Mouse (Mus musculus): ENCODE data around the gene Fam173a.
A peak's percentile ranks its signal among the peaks of the same experiment; 100 is the strongest.

Gene Fam173a

DNA sequence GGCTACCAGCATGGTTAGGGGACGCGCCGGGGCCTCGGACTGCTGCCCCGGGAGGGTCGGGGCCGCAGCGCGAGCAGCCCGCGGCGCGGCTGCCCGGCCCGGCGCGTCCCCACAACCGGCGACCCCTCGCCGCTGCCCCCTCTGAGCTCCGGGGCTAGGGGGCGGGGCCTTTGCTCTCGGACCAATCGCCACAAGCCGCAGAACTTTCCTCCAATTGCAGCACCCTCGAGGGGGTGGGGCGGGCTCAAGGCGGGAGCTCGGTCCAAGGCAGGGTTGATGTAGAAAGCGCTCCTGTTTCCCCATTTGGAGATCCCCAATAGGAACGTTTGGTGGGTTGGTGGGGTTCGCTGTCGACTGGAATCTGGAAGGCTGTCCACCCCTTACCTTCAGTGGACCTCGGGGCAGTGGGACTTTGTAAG, 4.3 kb upstream of the Fam173a start, which contains the start of gene Metrn:
Metrn (minus strand) TSS at position 186 of the 419 bp plus-strand sequence.
- DNase-seq (ENCODE audit: low read depth): peak; percentile 90

DNA sequence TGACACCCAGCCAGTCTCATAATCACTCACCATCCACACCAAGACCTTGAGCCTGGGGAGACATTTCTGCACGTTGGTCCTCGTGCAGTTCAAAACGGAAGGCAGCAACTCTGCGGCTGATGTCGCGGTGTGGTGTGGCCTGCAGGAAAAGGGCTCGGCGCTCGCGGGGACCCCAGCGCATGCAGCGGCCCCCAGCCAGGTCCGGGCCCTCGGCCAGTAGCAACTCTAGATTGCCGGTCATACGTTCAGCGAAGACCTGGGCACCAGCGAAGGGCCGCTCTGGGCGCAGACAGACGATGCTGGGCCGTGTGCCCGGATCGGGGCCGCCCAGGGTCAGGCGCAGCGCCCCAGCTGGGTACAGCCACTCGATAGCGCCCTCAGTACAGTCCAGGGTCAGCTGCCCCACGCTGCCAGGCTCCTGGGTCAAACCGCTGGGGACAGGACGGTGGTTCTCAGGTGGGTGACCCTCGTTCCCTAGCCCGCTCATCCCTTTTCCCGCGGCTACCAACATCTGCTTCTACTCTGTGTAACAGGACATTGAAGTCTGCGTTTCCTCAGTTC, 3.6 kb upstream of the Fam173a start:
- no peak for DNase-seq (ENCODE audit: low read depth)

DNA sequence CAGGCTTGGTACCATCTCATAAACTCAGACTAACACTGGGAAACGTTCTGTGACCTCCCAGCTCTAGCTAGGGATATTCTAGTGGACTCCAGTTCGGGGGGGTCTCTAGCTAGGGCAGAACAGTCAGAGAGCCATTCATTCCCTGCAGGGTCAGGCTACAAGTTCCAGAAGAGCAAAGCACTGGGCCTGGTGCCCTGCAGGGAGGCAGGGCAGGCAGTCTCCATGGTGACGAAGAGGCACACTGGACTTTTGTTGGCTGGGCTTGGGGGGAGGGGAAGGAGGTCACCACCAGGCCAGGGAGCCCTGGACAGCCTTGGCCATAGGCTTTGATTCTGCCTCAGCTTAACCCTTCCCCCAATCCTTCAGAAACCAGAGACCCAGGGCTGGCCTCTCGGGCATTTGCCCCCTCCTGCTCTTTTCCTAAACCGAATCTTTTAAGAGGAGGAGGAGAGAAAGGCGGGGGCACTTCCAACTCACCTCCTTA, 3.0 kb upstream of the Fam173a start, which contains the start of gene AC134908.4:
AC134908.4 (minus strand) TSS at position 51 of the 484 bp plus-strand sequence.
- DNase-seq (ENCODE audit: low read depth): no peak

DNA sequence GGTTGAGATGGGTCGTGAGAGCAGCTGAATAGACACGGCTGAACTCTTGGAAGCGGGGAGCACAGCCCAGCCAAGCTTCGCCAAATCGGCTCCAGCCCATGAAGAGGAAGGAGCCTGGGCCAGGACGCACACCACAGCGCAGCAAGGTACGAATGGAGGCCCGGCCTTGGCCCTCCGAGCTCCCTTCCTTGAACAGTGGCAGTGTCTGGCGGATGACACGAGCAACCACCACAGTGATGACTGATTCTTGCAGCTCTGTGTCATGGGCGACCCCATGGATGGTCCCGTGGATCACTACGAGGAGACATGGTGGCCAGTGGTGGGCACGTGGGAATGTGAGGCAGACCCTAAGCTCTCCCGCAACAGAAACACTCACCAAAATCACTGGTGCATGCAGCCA, 2.3 kb upstream of the Fam173a start:
- no peak for DNase-seq (ENCODE audit: low read depth)

DNA sequence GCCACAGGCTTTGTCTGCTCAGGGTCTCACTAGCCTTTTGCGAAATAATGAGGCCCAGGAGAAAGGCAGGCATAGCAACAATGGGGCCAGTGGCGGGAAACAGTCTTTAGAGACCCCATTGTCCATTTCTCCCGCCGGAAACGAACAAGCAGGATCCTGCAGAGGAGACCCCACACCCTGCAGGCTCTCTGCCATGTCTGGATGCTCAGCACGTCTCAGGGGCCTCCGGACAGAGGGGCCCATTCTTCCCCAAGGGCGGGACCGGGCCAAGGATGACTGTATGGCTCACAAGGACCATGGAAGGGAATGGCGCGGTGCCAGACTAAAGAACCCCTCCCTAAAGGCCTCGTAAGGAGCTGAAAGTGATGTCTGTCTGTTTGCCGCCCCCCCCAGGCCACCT, 1.5 kb upstream of the Fam173a start:
- DNase-seq (ENCODE audit: low read depth): no peak

DNA sequence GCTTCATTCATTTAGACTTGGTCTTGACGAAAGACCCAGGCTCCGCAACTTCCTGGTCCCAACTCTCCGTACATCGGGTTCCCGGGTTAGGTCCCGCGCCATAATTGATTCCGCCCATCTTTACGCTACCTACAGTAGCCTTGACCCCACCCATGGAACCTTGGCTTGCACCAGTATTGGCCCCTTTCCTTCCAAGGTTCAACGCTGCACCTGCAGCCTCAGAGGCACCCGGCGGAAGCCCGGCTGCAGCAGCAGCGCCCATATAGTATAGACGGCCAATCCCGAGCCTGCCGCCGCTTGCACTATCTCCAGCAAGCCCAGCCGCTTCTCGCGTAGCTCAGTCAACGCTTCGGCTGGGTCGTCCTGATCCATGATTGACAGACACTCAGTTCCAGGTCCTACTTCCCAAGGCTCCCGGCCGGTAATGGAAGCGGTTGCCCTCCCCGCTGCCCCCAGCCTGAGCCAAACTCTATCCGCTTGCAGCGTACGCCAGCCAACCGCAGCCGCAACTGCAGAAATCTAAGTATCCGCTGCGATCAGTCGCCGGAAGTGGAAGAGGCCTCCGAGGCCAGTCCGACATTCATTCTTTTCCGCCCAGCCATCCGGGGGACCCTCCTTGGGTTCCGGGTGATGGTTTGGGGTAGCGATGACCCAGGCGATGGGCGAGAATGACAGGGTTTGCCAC, 716 bp downstream of the Fam173a start:
- DNase-seq (ENCODE audit: low read depth): peak; percentile 95

DNA sequence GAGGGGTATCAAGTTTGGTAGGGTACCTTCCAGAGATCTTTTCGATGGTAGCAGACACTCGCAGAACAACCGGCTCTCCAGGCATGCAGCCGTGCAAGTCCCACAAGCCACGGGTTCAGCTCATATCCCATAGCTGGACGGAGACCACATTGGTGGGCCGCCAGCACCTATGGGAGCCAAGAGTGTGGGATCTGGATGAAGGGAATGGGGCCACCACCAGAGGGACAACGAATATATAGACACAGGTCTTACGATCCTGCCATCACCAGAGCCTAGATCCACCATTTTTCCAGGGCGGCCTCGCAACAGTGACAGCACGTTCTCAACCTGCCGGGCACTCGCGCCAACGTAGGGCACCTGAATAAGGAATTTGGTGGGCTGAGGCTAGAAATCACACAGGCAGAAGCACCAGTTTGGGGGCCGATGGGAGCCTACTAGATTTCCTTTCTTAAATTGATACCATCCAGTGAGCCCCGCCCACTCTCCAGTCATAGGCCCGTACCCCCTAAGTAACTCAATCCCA, 1.3 kb downstream of the Fam173a start:
- DNase-seq (ENCODE audit: low read depth): no peak

DNA sequence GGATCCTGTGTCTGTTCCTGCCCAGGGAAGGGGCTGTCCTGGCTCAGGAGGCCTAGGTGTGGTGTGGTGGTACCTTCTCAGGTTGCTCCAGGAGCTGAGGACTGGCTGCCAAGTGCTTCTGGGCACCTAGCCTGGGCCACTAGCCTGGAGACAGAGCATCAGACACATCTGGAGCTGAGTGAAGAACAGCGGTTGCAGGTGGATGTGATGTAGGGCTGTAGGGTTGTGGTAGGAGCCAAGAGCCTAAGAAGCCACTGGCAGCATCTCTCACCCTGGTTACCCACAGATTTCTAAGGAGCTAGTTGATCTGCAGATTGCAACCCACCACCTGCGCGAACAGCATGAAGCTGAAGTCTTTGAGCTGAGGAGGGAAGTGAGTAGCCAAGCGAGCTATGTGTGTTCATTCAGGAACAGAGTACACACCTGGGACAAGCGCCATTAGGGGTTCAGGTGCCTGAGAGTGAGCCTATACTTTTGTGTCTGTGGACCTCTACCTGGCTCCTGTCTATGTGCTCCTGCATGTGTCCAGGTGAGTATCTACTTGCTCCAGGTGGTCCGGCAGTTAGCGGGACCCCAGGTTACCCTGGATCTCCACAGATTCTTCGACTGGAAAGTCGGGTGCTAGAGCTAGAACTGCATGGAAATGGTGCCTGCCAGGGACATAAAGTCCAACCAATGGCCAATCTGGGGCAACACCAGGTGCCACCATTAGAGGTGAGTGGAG, 5.8 kb downstream of the Fam173a start:
- no peak for DNase-seq (ENCODE audit: low read depth)

DNA sequence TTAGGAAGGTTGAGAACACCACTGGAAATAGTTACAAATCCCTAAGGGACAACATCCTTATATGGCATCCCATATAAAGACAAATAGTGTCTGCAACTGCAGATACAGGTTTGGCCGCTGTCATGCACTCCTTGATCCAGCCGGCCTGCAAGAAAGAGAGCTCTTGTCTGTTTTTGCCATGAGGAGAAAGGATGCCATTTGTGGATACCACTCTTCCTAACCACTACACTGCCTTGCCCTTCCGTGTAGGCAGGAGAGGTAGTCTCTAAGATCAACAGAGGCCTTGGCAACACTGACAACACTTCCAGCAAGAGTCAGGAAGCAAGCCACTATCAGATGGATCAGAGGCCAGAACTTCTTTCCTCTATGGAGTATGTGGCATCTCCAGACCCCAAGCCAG, 6.4 kb downstream of the Fam173a start, which contains the start of gene Ccdc78:
Ccdc78 (plus strand) TSS at position 301 of the 400 bp plus-strand sequence.
- DNase-seq (ENCODE audit: low read depth): no peak

DNA sequence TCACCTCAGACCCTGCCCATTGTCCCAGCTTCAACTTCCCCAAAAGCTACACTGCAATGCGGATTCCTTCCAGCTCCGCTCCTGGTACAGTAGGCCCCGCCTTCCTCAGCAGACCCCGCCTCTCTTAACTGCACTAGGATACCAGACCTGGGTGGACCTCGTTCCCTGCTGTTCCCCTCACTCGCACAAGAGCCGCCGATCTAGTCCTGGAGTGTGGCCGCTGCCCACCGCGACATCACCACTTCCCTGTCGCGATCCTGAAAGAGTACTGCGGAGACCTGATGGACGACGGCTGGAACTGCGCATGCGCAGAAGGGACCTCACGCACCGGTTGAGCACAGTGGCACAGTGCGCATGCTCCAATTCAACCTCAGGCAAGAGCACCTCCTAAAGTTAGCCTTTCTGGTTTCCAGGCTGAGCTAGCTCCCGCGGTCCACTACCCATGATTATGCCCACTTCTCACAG, 7.4 kb downstream of the Fam173a start, which contains the start of gene Haghl:
Haghl (minus strand) TSS at position 393 of the 465 bp plus-strand sequence.
- DNase-seq (ENCODE audit: low read depth): peak; percentile 99

DNA sequence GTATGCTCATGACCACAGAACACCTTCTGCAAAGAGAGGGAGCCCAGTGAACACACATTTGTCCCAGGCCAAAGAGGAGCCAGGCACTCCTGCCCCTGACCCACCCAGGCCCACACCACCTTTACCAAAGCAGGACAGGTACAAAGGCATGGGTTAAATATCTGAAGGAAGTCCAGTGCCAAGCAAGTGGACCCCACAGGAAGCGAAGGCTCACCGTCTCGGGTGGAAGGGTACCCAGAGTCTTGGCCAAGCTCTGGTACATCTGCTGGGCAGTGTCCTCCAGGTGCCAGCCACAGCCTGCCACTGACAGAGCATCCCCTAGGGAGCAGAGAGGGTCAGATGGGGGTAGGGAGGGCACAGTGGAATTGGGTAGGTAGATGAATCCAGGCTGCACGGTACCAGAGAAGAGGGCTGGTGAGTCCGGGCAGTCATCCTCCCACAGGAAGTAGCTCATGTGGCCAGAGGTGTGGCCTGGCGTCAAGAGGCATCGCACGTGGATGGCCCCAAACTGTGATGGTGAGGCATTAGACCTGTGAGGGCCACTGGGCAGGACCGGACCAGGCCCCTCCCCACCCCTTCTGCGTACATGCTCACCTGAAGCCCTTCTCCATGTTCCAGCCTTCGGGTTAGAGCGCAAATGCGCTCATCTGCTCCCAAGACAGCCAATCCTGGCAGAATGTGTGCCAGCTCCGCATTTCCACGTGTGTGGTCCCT, 8.7 kb downstream of the Fam173a start:
- no peak for DNase-seq (ENCODE audit: low read depth)

DNA sequence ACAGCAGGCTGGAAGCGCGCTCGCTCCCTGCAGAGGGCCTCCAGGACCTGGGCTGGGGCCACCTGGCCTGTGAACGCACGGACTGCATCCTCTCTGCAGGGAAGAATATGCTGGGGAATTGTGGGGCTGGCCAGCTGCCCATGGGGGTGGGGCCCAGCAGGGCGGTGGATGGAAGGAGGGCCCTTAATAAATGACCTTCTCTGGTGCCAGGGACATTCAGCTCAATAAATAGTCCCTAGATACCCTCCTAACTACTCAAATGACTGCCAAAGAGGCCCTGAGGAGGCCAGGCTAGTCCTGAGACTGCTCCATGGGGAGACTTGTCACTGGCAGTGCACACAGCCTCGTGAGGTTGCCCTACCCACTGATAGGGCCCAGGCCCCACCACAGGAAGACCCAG, 9.6 kb downstream of the Fam173a start:
- no peak for DNase-seq (ENCODE audit: low read depth)

DNA sequence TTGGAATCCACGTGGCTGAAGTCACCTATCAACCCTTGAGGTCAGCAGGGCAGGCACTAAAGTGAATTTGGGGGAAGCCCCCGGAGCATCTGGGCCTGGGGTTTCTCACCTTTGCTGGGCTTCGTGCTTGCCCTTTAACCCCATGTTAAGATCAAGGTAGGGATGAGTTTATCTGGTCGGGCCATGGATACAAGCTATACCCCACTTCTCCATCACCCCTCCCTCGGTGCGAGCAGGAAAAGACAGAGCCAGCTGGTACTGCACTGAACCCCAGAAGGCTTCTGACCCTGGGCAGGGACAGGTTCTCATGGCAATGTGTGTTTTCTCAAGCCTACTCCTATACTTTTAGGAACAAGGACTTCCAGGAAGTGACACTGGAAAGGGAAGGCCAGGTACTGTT, 11.4 kb downstream of the Fam173a start:
- DNase-seq (ENCODE audit: low read depth): no peak

DNA sequence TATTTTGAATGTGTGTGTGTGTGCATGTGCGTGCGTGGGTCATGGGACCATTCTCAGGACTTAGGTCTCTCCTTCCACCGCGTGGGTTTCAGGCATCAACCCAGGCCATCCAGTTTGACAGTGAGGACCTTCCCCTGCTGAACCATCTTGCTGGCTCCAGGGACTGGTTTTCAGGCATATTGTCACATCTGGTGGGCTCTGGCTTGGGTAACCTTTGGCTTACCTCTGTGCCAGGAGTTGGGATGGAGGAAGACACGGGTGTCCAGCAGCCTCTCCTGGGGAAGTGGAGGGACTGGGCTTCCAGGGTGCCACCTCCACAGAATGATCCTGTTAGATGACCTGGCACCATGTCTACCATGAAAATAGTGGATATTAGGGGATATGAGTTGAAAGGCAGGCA, 14.8 kb downstream of the Fam173a start:
- no peak for DNase-seq (ENCODE audit: low read depth)

DNA sequence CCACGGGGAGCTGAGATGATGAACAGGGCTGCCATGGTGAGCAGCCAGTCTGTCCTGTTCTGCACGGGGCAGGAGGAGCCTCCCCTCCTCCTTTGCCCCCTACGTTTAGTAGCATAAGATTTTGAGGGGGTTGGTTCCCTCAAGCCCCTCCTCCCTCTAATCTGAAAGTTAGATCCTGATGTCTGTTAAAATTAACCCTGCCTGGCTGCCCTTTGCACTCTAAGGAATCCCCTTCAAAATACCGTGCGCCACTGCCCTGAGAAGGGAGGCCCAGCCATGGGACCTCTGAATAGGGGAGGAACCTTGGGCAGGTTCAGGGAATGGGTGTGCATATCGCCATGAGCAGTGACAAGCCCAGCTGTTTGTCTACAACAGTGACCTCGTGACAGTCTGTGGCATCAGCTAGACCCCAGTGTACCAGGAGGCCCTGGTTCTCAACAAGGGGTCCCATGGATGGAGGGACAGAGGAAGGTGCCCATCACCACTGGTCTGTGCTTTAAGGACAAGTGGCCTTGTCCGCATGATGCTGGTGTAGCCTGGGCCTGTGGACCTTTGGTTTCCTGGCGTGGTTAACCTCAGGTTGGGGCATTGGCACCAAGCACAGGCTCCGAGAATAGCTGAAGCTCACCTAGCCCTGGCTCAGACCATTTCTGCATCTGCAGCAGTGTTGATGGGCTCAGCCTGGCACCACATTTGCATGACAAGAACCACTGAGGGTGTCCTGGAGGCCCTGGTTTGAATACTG, 17.2 kb downstream of the Fam173a start:
- no peak for DNase-seq (ENCODE audit: low read depth)

DNA sequence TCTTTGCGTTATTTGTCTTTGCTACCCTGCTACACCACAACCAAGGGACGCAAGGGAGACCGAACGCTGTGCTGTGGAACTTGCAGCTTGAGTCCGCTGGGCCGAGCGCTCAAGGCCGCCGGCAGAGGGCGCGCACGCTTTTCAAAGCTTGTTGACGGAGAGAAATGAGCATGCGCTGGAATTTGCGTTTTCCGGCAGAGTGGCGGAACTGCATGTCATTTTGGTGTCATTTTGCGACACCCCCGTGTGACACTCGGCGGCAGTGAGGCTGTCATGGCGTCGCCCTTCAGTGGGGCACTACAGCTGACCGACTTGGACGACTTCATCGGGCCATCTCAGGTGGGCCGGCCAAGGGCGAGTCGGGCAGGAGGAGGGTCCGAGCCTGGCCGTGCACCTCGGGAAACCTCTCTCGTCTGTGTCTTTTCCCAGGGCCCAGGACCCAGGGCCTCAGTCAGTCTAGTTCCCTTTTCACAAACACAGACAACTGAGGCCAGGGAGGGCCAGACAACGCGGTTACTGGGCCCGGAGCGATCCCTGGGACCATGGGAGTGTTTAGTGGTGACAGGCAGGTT, 19.1 kb downstream of the Fam173a start, which contains the start of gene Narfl:
Narfl (plus strand) TSS at position 228 of the 572 bp plus-strand sequence.
- peak; percentile 99 for DNase-seq (ENCODE audit: low read depth)

DNA sequence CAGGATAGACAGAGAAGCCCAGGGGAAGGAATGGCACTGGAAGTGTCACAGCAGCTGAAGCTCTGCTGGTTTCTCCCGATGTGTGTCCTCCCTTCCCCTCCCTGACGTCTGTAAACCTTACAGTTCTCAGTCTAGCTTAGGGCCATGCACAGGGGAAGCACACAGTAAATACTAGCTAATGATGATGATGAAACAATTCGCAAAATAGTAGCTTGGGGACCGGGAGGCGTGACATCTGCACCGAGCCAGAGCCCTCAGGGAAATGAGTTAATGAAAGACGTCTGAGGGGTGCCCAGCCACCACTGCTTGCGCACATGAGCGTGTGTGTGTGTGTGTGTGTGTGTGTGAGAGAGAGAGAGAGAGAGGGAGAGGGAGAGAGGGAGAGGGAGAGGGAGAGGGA, 23.4 kb downstream of the Fam173a start:
- DNase-seq (ENCODE audit: low read depth): no peak

DNA sequence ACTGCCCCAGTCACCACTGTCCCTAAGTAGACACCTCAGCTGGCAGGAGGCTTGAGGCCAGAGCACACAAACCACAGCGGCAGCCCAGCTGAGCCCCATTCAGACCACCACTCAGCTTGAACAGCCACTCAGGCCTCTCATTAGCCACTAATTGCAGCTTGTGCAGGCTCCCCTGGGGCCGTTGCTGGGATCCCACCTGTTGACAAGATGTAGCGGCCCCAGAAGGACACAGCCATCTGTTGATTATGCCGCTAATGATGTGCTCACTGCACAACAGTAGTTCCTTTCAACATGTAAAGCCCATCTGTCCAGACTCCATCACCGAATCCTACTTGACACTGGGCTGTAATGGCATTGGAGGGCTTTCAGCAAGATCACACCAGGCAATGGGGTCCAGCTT, 26.8 kb downstream of the Fam173a start:
- DNase-seq (ENCODE audit: low read depth): no peak

DNA sequence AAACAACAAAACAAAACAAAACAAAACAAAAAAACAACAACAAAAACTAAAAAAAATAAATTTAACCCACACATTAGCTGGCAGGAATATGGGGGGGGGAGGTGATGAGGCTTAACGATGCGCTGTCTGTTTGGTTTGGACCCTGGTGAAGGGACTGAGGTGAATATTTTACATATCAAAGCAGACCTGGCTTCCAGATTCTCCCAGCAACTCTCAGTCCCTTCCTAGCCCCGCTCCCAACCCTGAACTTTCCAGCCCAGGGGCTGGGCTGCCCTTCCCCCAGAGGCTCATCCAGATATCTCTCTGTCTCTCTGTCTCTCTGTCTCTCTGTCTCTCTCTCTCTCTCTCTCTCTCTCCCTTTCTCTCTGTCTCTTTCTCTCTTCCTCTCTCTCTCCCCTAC, 30.1 kb downstream of the Fam173a start:
- no peak for DNase-seq (ENCODE audit: low read depth)

DNA sequence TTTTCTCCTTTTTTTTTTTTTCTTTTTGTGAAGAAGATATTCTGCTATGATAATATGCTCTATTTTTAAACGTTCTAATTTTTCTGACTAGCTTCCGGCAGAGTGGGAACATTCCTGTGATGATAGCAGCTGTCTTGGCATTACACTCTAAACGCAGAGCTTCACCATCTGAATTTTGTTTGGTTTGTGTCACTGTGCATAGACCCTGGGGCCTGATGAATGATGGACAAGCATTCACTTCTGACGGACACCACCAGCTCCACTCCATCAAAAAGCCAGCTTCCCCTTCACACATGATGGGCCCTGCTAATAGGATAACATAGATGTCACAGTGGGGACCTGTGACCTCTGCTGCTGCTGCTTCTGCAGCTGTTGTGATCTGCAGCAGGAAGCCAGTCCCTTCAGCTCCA, 31.1 kb downstream of the Fam173a start:
- DNase-seq (ENCODE audit: low read depth): no peak

DNA sequence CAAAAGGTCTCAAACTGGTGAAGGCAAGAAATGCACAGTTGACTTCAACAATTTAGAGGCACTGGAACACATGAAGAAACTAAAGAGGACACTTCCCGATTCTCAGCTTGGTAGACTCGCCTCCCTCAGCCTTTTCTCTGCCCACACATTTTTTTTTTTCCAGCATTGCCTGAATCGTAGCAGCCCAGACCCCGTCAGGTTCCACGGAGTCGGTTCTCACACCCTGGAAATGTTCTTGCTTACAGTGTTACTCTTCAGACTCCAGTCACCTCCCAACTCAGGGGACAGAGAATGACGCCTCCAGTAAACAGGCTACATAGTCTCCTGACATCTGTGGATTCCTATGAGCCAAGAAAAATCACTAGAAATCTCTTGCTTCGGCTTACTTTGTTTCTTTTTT, 32.6 kb downstream of the Fam173a start:
- DNase-seq (ENCODE audit: low read depth): no peak
